Mouse (Mus musculus) MEL (cell line): ENCODE results near the gene Spag16. TPM values are rescaled to one million over a fixed set of nuclear protein-coding genes. Genes with fewer than 3 reads are reported as not detected.

Experiments used
- DNase-seq: peaks from one replicate; pipeline ENCODE4 v3.0.0; 2011; ENCODE audit warnings: low read depth, low spot score
- H3K27ac ChIP-seq: 2 replicates; pipeline ENCODE4 v1.5.1; 2012; ENCODE audit warnings: low read depth, mild to moderate bottlenecking, control low read depth, low read length, moderate library complexity; ENCODE audit not compliant: control insufficient read depth
- H3K27me3 ChIP-seq, 2 experiments: fragments of 150-350 bp in 1 of 2; sonication (generic) in 1 of 2; 2 replicates each; pipeline ENCODE4 v1.6.1; 2012; ENCODE audit warnings: low read length in 2 of 2, mild to moderate bottlenecking in 2 of 2, improper control_type of control experiment in 1 of 2, moderate library complexity in 1 of 2; ENCODE audit not compliant: insufficient read depth in 2 of 2, control insufficient read depth in 1 of 2
- H3K36me3 ChIP-seq, 2 experiments: 2 replicates each; pipeline ENCODE4 v1.6.1; 2012 to 2014; ENCODE audit warnings: low read length in 2 of 2, improper control_type of control experiment in 1 of 2, inconsistent platforms in 1 of 2, mild to moderate bottlenecking in 1 of 2; ENCODE audit not compliant: insufficient read depth in 2 of 2, control insufficient read depth in 1 of 2
- H3K4me1 ChIP-seq, 2 experiments: fragments of 150-350 bp in 1 of 2; sonication (generic) in 1 of 2; 2 replicates each; pipeline ENCODE4 v1.6.1; 2012; ENCODE audit warnings: low read length in 2 of 2, improper control_type of control experiment in 1 of 2, mild to moderate bottlenecking in 1 of 2; ENCODE audit not compliant: insufficient read depth in 2 of 2, control insufficient read depth in 1 of 2
- H3K4me3 ChIP-seq, 2 experiments: fragments of 150-350 bp in 1 of 2; sonication (generic) in 1 of 2; 2 replicates each; pipeline ENCODE4 v1.5.1; 2012; ENCODE audit warnings: low read depth in 2 of 2, low read length in 2 of 2, mild to moderate bottlenecking in 2 of 2, moderate library complexity in 2 of 2, control low read depth in 1 of 2, improper control_type of control experiment in 1 of 2; ENCODE audit not compliant: control insufficient read depth in 1 of 2, insufficient read depth in 1 of 2
- H3K79me2 ChIP-seq: 2 replicates; pipeline ENCODE4 v1.6.1; 2012; ENCODE audit warnings: mild to moderate bottlenecking, low read length, moderate library complexity; ENCODE audit not compliant: control insufficient read depth, poor library complexity, insufficient read depth
- H3K9ac ChIP-seq: 2 replicates; pipeline ENCODE4 v1.6.1; 2012; ENCODE audit warnings: low read depth, mild to moderate bottlenecking, control low read depth, low read length, moderate library complexity; ENCODE audit not compliant: control insufficient read depth, poor library complexity, severe bottlenecking
- H3K9me3 ChIP-seq: fragments of 150-350 bp; sonication (generic); replicated peaks from 2 replicates; pipeline ENCODE4 v1.6.1; 2012; ENCODE audit warnings: mild to moderate bottlenecking, low read length, improper control_type of control experiment, moderate library complexity; ENCODE audit not compliant: insufficient read depth
- BHLHE40 ChIP-seq: IDR thresholded peaks from 2 replicates; pipeline ENCODE4 v1.6.1; 2012; ENCODE audit warnings: low read depth, mild to moderate bottlenecking, inconsistent platforms, low read length, improper control_type of control experiment, borderline replicate concordance
- ETS1 ChIP-seq: IDR thresholded peaks from 2 replicates; pipeline ENCODE4 v1.6.1; 2012; ENCODE audit warnings: low read depth, mild to moderate bottlenecking, inconsistent platforms, low read length, improper control_type of control experiment, moderate library complexity
- GATA1 ChIP-seq: IDR thresholded peaks from 2 replicates; pipeline ENCODE4 v1.6.1; 2011; ENCODE audit warnings: low read depth, low read length, improper control_type of control experiment
- KAT2A ChIP-seq: conservative IDR thresholded peaks from 2 replicates; pipeline ENCODE4 v1.6.1; 2012; ENCODE audit warnings: low read depth, low read length, improper control_type of control experiment, inconsistent platforms
- MAX ChIP-seq: IDR thresholded peaks from 2 replicates; pipeline ENCODE4 v1.6.1; 2011; ENCODE audit warnings: low read length, improper control_type of control experiment
- MAZ ChIP-seq: IDR thresholded peaks from 2 replicates; pipeline ENCODE4 v1.6.1; 2012; ENCODE audit warnings: low read depth, mild to moderate bottlenecking, inconsistent platforms, low read length, improper control_type of control experiment
- MYC ChIP-seq: IDR thresholded peaks from 2 replicates; pipeline ENCODE4 v1.6.1; 2011; ENCODE audit warnings: low read depth, mild to moderate bottlenecking, low read length, improper control_type of control experiment, moderate library complexity
- POLR2A ChIP-seq, 2 experiments: IDR thresholded peaks; 2 replicates each; pipeline ENCODE4 v1.6.1; 2011 to 2012; ENCODE audit warnings: low read length in 2 of 2, mild to moderate bottlenecking in 2 of 2, control low read depth in 1 of 2, improper control_type of control experiment in 1 of 2, low read depth in 1 of 2, moderate library complexity in 1 of 2; ENCODE audit not compliant: control insufficient read depth in 1 of 2, insufficient read depth in 1 of 2, poor library complexity in 1 of 2
- POLR2AphosphoS2 ChIP-seq: IDR thresholded peaks from 2 replicates; pipeline ENCODE4 v1.6.1; 2011; ENCODE audit warnings: low read length, improper control_type of control experiment
- POLR2AphosphoS5 ChIP-seq: IDR thresholded peaks from 2 replicates; pipeline ENCODE4 v1.6.1; 2012; ENCODE audit warnings: low read depth, borderline replicate concordance, mild to moderate bottlenecking, inconsistent platforms, low read length, moderate library complexity, mixed read lengths
- RAD21 ChIP-seq: IDR thresholded peaks from 2 replicates; pipeline ENCODE4 v1.6.1; 2011; ENCODE audit warnings: mild to moderate bottlenecking, low read depth, low read length, improper control_type of control experiment
- RCOR1 ChIP-seq: IDR thresholded peaks from 2 replicates; pipeline ENCODE4 v1.6.1; 2012; ENCODE audit warnings: low read depth, mild to moderate bottlenecking, inconsistent platforms, low read length, improper control_type of control experiment
- SIN3A ChIP-seq: IDR thresholded peaks from 2 replicates; pipeline ENCODE4 v1.6.1; 2012; ENCODE audit warnings: low read length, improper control_type of control experiment, inconsistent platforms
- TAL1 ChIP-seq: IDR thresholded peaks from 2 replicates; pipeline ENCODE4 v1.6.1; 2012; ENCODE audit warnings: mild to moderate bottlenecking, inconsistent platforms, low read length, moderate library complexity, mixed read lengths
- TCF12 ChIP-seq: IDR thresholded peaks from 2 replicates; pipeline ENCODE4 v1.6.1; 2014; ENCODE audit warnings: low read depth, mild to moderate bottlenecking, inconsistent platforms, low read length, improper control_type of control experiment, moderate library complexity
- USF1 ChIP-seq: IDR thresholded peaks from 2 replicates; pipeline ENCODE4 v1.6.1; 2014; ENCODE audit warnings: low read depth, mild to moderate bottlenecking, inconsistent platforms, low read length, improper control_type of control experiment, moderate library complexity
- USF2 ChIP-seq, 2 experiments: IDR thresholded peaks; 2 replicates each; pipeline ENCODE4 v1.6.1; 2011 to 2012; ENCODE audit warnings: improper control_type of control experiment in 2 of 2, low read length in 2 of 2, borderline replicate concordance in 1 of 2, inconsistent platforms in 1 of 2, low read depth in 1 of 2, mild to moderate bottlenecking in 1 of 2; ENCODE audit not compliant: insufficient read depth in 1 of 2
- ZKSCAN1 ChIP-seq: IDR thresholded peaks from 2 replicates; pipeline ENCODE4 v1.6.1; 2012; ENCODE audit warnings: low read depth, mild to moderate bottlenecking, inconsistent platforms, low read length, improper control_type of control experiment, moderate library complexity
- ZMIZ1 ChIP-seq: IDR thresholded peaks from 2 replicates; pipeline ENCODE4 v1.6.1; 2012; ENCODE audit warnings: low read depth, mild to moderate bottlenecking, inconsistent platforms, low read length, improper control_type of control experiment, moderate library complexity
- ZNF384 ChIP-seq: IDR thresholded peaks from 2 replicates; pipeline ENCODE4 v1.6.1; 2012; ENCODE audit warnings: low read depth, mild to moderate bottlenecking, inconsistent platforms, low read length, improper control_type of control experiment
- polyA plus RNA-seq, 2 experiments: library from polyadenylated mRNA; stranded (reverse) in 1 of 2; unstranded in 1 of 2; fragments of >175 nt in 1 of 2; fragments of >200 nt in 1 of 2; gene quantifications; 2 replicates each; pipeline versions ENCODE4 v1.2.1 to v1.2.4; 2012; ENCODE audit warnings: low replicate concordance in 2 of 2, low read depth in 1 of 2; ENCODE audit not compliant: insufficient read length in 2 of 2, insufficient read depth in 1 of 2, missing spikeins in 1 of 2
- total RNA-seq: library from RNA; depleted of rRNA; stranded (reverse); fragments of 300-350 nt; gene quantifications from 2 replicates; pipeline ENCODE4 v1.2.3, GENCODE M21; 2012

Spag16 gene
- total and polyA plus RNA-seq, 3 experiments, result not detected

GRCm38 (mm10) chr1:70527134-70527533 lies 700.4 kb downstream of the Spag16 start:
- DNase-seq, result no peak
- TF ChIP-seq MAX, result no peak
- no peak for TF ChIP-seq POLR2AphosphoS2
- TF ChIP-seq RCOR1, result no peak
- TF ChIP-seq GATA1, result no peak
- no peak for TF ChIP-seq BHLHE40
- TF ChIP-seq KAT2A, result no peak
- H3K4me3 ChIP-seq, result no peak overlapping the region
- H3K4me1 ChIP-seq, result no peaks in the 10 kb centered on the region
- H3K36me3 ChIP-seq, result no peaks in the 10 kb centered on the region
- no peaks in the 10 kb centered on the region for H3K79me2 ChIP-seq
- H3K27ac ChIP-seq, result no peak overlapping the region
- no peaks in the 10 kb centered on the region for H3K27me3 ChIP-seq
- no peaks in the 10 kb centered on the region for H3K9me3 ChIP-seq
- no peak overlapping the region for H3K9ac ChIP-seq

- Histone ChIP-seq H3K27ac (no peak overlapping the region), H3K9me3 (no peaks in the 10 kb centered on the region), H3K9ac (no peak overlapping the region), H3K79me2 (no peaks in the 10 kb centered on the region), H3K4me3 (no peak overlapping the region), H3K4me1 (no peaks in the 10 kb centered on the region), H3K36me3 (no peaks in the 10 kb centered on the region), H3K27me3 (no peaks in the 10 kb centered on the region)
- no peak for TF ChIP-seq TCF12
- TF ChIP-seq ZMIZ1, result no peak
- no peak for DNase-seq
Observed at GRCm38 (mm10) chr1:70529771-70530170, 703.0 kb downstream of the Spag16 start.

GRCm38 (mm10) chr1:70551839-70552238 lies 725.1 kb downstream of the Spag16 start:
- TF ChIP-seq MAZ (no peak), TAL1 (no peak), POLR2A (IDR thresholded peaks at IDR 0.05; ENCODE audit: control insufficient read depth in 1 of 2, insufficient read depth in 1 of 2, low read depth in 1 of 2, low read length in 2 of 2, poor library complexity in 1 of 2) (no peak), ETS1 (no peak), RAD21 (no peak), USF2 (IDR thresholded peaks at IDR 0.05; ENCODE audit: borderline replicate concordance in 1 of 2, insufficient read depth in 1 of 2, low read depth in 1 of 2, low read length in 2 of 2) (no peak), USF1 (no peak), SIN3A (no peak), KAT2A (no peak), POLR2AphosphoS5 (no peak), ZKSCAN1 (no peak), MYC (no peak), ZNF384 (no peak)
- no peak overlapping the region for H3K4me3 ChIP-seq
- no peaks in the 10 kb centered on the region for H3K79me2 ChIP-seq

More at GRCm38 (mm10) chr1:70551839-70552238, 725.1 kb downstream of the Spag16 start:
- H3K9ac ChIP-seq, result no peak overlapping the region
- DNase-seq, result no peak
- no peaks in the 10 kb centered on the region for H3K4me1 ChIP-seq
- no peaks in the 10 kb centered on the region for H3K36me3 ChIP-seq
- no peak overlapping the region for H3K27ac ChIP-seq
- no peaks in the 10 kb centered on the region for H3K9me3 ChIP-seq
- H3K27me3 ChIP-seq, result no peaks in the 10 kb centered on the region
